Mouse (Mus musculus) intestine, embryonic 16.5 days (tissue): ENCODE measurements around the gene Nsun3. TPM values are rescaled to one million over a fixed set of nuclear protein-coding genes. Genes with fewer than 3 reads are reported as not detected.

Experiments
- ATAC-seq: fragments of 200-750 bp; cut with Nextera tagmentation; 2 replicates; pipeline ENCODE4 v1.8.0; 2017; ENCODE audit warnings: moderate TSS enrichment, moderate library complexity
- H3K27ac ChIP-seq: fragments of 300-500 bp; sonication (generic); 2 replicates; pipeline ENCODE4 v1.5.1; 2014; ENCODE audit warnings: mild to moderate bottlenecking, low read length
- H3K27me3 ChIP-seq: fragments of 300-500 bp; sonication (generic); replicated peaks from 2 replicates; pipeline ENCODE4 v1.6.1; 2014; ENCODE audit warnings: low read length, control low read depth, mixed read lengths; ENCODE audit not compliant: control insufficient read depth, insufficient read depth
- H3K36me3 ChIP-seq: fragments of 300-500 bp; sonication (generic); 2 replicates; pipeline ENCODE4 v1.6.1; 2014; ENCODE audit warnings: low read length, control low read depth; ENCODE audit not compliant: control insufficient read depth, insufficient read depth
- H3K4me1 ChIP-seq: fragments of 300-500 bp; sonication (generic); 2 replicates; pipeline ENCODE4 v1.6.1; 2014; ENCODE audit warnings: low read length, control low read depth, mixed read lengths; ENCODE audit not compliant: control insufficient read depth, insufficient read depth
- H3K4me2 ChIP-seq: fragments of 300-500 bp; sonication (generic); 2 replicates; pipeline ENCODE4 v1.6.1; 2014; ENCODE audit warnings: low read depth, low read length, control low read depth
- H3K4me3 ChIP-seq: fragments of 300-500 bp; sonication (generic); 2 replicates; pipeline ENCODE4 v1.5.1; 2014; ENCODE audit warnings: mild to moderate bottlenecking, low read length
- H3K9ac ChIP-seq: fragments of 300-500 bp; sonication (generic); 2 replicates; pipeline ENCODE4 v1.6.1; 2014; ENCODE audit warnings: low read depth, low read length
- H3K9me3 ChIP-seq: fragments of 300-500 bp; sonication (generic); 2 replicates; pipeline ENCODE4 v1.6.1; 2016; ENCODE audit warnings: low read length, control low read depth; ENCODE audit not compliant: control insufficient read depth
- WGBS: fragments of 180-500 bp; shearing (Covaris S2); extraction: QIAGEN DNeasy Blood & Tissue Kit; methylation state at CpG from one replicate; pipeline ENCODE4 v1.1.7; 2014; 5-methylcytosine and 5-hydroxymethylcytosine counted together
- microRNA-seq: library from miRNA; unstranded; fragments of <30 nt; microRNA quantifications from one replicate; pipeline ENCODE4, GENCODE M21; 2016
- polyA plus RNA-seq: library from polyadenylated mRNA; unstranded; fragments of >200 nt; fragmentation: Nextera tagmentation; extraction: Ambion mirVana; gene quantifications from 2 replicates; pipeline ENCODE4 v1.2.1, GENCODE M21; 2015

The Nsun3 gene
- polyA plus RNA-seq, 1 experiment from 2014 or later = 8.8 TPM

GRCm38 (mm10) chr16:62686073-62686472 lies 100.5 kb downstream of the Nsun3 start:
- H3K9ac ChIP-seq = no peak overlapping the region
- ATAC-seq = no peak
- H3K36me3 ChIP-seq = no peaks in the 10 kb centered on the region
- H3K4me2 ChIP-seq = no peak overlapping the region
- 69% methylated on average over 2 of the region's 2 CpGs for WGBS
- no peak overlapping the region for H3K4me3 ChIP-seq
- H3K4me1 ChIP-seq = no peaks in the 10 kb centered on the region
- no peak overlapping the region for H3K27ac ChIP-seq
- no peaks in the 10 kb centered on the region for H3K27me3 ChIP-seq
- no peaks in the 10 kb centered on the region for H3K9me3 ChIP-seq

- H3K9ac ChIP-seq = no peak overlapping the region
- H3K9me3 ChIP-seq = no peaks in the 10 kb centered on the region
- no peak overlapping the region for H3K4me3 ChIP-seq
- ATAC-seq = no peak
- no peaks in the 10 kb centered on the region for H3K36me3 ChIP-seq
- no peak overlapping the region for H3K27ac ChIP-seq
- H3K4me2 ChIP-seq = no peak overlapping the region
- WGBS = 76% methylated on average over 4 of the region's 4 CpGs
- H3K27me3 ChIP-seq = no peaks in the 10 kb centered on the region
- H3K4me1 ChIP-seq = no peaks in the 10 kb centered on the region
These were observed 101.1 kb downstream of the Nsun3 start for GRCm38 (mm10) chr16:62685494-62685893.

Small RNAs within 50 kb of the gene (microRNA-seq; reads per million reads assigned to microRNA genes)
- gene Gm25986 = not detected

Other genes starting within 250 kb of the Nsun3 start
- 0.38 and 0.45 TPM in 2 replicates for gene Stx19, start 27.9 kb upstream of the Nsun3 start, polyA plus RNA-seq
- gene Arl13b, start 60.2 kb upstream of the Nsun3 start, polyA plus RNA-seq = 11.4 and 11.8 TPM in 2 replicates
- 28.9 and 30.2 TPM in 2 replicates for gene Pros1, start 67.5 kb upstream of the Nsun3 start, polyA plus RNA-seq